Mouse (Mus musculus) erythroblast, embryonic 14.5 days (primary cell): ENCODE results near the gene Cdc123.

ENCODE experiments used
- GATA1 ChIP-seq: IDR thresholded peaks from 2 replicates; pipeline ENCODE4 v1.6.1; 2012; ENCODE audit warnings: low read length, inconsistent platforms, mixed read lengths
- TAL1 ChIP-seq: IDR thresholded peaks from 3 replicates; pipeline ENCODE4 v1.6.1; 2012; ENCODE audit warnings: low read length, inconsistent platforms, mixed read lengths

- TF ChIP-seq GATA1 = no peak
- TF ChIP-seq TAL1 = no peak
These were observed 86.4 kb downstream of the Cdc123 start for GRCm38 (mm10) chr2:5758569-5758968.
